Mouse (Mus musculus): ENCODE measurements at regions not wholly inside any gene's neighbourhood (a gene's known extent, or its start where the extent isn't known, plus 50 kb on each side); places are given as distances from the start of the nearest gene placed in this dataset.

- TF ChIP-seq EP300 (IDR thresholded peaks at IDR 0.05; ENCODE audit: insufficient read depth, low read depth, low read length) (no peak), CTCF (IDR thresholded peaks at IDR 0.05) (no peak), POLR2A (IDR thresholded peaks at IDR 0.05; ENCODE audit: insufficient read depth, low read depth, low read length) (no peak)
- intact Hi-C loops (cut with DNase I): no loop called here
- Histone ChIP-seq H3K79me2 (replicated peaks; ENCODE audit: control insufficient read depth, insufficient read depth, low read length) (no peaks in the 10 kb centered on the region), H3K27me3 (ENCODE audit: control insufficient read depth, insufficient read depth, low read length) (no peaks in the 10 kb centered on the region), H3K27ac (no peak overlapping the region), H3K9ac (ENCODE audit: low read depth, low read length) (no peak overlapping the region), H3K4me3 (no peak overlapping the region), H3K36me3 (ENCODE audit: control insufficient read depth, insufficient read depth, low read length) (no peaks in the 10 kb centered on the region), H3K4me1 (ENCODE audit: control insufficient read depth, insufficient read depth, low read length) (peaks cover 5% of the 10 kb centered on the region; the same call in 1 of the 2 replicates)
- DNase-seq: no peak
- 52% methylated on average over 2 of the region's 2 CpGs for WGBS
Measured at GRCm38 (mm10) chr1:35940236-35940635, 128.0 kb upstream of the Hs6st1 start.

GRCm38 (mm10) chr1:35941642-35942077 is 126.5 kb upstream of the Hs6st1 start:
- intact Hi-C loops (cut with DNase I): no loop called here
- Histone ChIP-seq H3K27ac (no peak overlapping the region), H3K79me2 (replicated peaks; ENCODE audit: control insufficient read depth, insufficient read depth, low read length) (no peaks in the 10 kb centered on the region), H3K27me3 (ENCODE audit: control insufficient read depth, insufficient read depth, low read length) (no peaks in the 10 kb centered on the region), H3K36me3 (ENCODE audit: control insufficient read depth, insufficient read depth, low read length) (no peaks in the 10 kb centered on the region), H3K9ac (ENCODE audit: low read depth, low read length) (no peak overlapping the region), H3K4me1 (ENCODE audit: control insufficient read depth, insufficient read depth, low read length) (peaks cover 2% of the 10 kb centered on the region; the same call in 1 of the 2 replicates), H3K4me3 (no peak overlapping the region)
- TF ChIP-seq POLR2A (IDR thresholded peaks at IDR 0.05; ENCODE audit: insufficient read depth, low read depth, low read length) (no peak), CTCF (IDR thresholded peaks at IDR 0.05) (no peak), EP300 (IDR thresholded peaks at IDR 0.05; ENCODE audit: insufficient read depth, low read depth, low read length) (no peak)
- DNase-seq: no peak
- 39% methylated on average over 8 of the region's 8 CpGs for WGBS

GRCm38 (mm10) chr1:35942222-35942621 is 126.0 kb upstream of the Hs6st1 start:
- TF ChIP-seq EP300 (IDR thresholded peaks at IDR 0.05; ENCODE audit: insufficient read depth, low read depth, low read length) (no peak), CTCF (IDR thresholded peaks at IDR 0.05) (no peak), POLR2A (IDR thresholded peaks at IDR 0.05; ENCODE audit: insufficient read depth, low read depth, low read length) (no peak)
- H3K36me3 ChIP-seq (ENCODE audit: control insufficient read depth, insufficient read depth, low read length): no peaks in the 10 kb centered on the region
- intact Hi-C loops (cut with DNase I): no loop called here
- H3K27ac ChIP-seq: no peak overlapping the region
- 47% methylated on average over 7 of the region's 7 CpGs for WGBS
- DNase-seq: no peak
- H3K4me3 ChIP-seq: no peak overlapping the region
- no peaks in the 10 kb centered on the region for H3K27me3 ChIP-seq (ENCODE audit: control insufficient read depth, insufficient read depth, low read length)
- no peak overlapping the region for H3K9ac ChIP-seq (ENCODE audit: low read depth, low read length)
- H3K79me2 ChIP-seq (replicated peaks; ENCODE audit: control insufficient read depth, insufficient read depth, low read length): no peaks in the 10 kb centered on the region
- peaks cover 2% of the 10 kb centered on the region; the same call in 1 of the 2 replicates for H3K4me1 ChIP-seq (ENCODE audit: control insufficient read depth, insufficient read depth, low read length)

- Histone ChIP-seq H3K4me3 (no peak overlapping the region), H3K4me1 (ENCODE audit: control insufficient read depth, insufficient read depth, low read length) (peaks cover 2% of the 10 kb centered on the region; the same call in 1 of the 2 replicates), H3K36me3 (ENCODE audit: control insufficient read depth, insufficient read depth, low read length) (no peaks in the 10 kb centered on the region), H3K27me3 (ENCODE audit: control insufficient read depth, insufficient read depth, low read length) (no peaks in the 10 kb centered on the region), H3K9ac (ENCODE audit: low read depth, low read length) (no peak overlapping the region), H3K79me2 (replicated peaks; ENCODE audit: control insufficient read depth, insufficient read depth, low read length) (no peaks in the 10 kb centered on the region), H3K27ac (no peak overlapping the region)
- intact Hi-C loops (cut with DNase I): no loop called here
- TF ChIP-seq CTCF (IDR thresholded peaks at IDR 0.05) (no peak), EP300 (IDR thresholded peaks at IDR 0.05; ENCODE audit: insufficient read depth, low read depth, low read length) (no peak), POLR2A (IDR thresholded peaks at IDR 0.05; ENCODE audit: insufficient read depth, low read depth, low read length) (no peak)
- DNase-seq: no peak
- 95% methylated on average over 7 of the region's 7 CpGs for WGBS
Measured at GRCm38 (mm10) chr1:35943800-35944199, 124.4 kb upstream of the Hs6st1 start.

- Histone ChIP-seq H3K79me2 (replicated peaks; ENCODE audit: control insufficient read depth, insufficient read depth, low read length) (no peaks in the 10 kb centered on the region), H3K27ac (no peak overlapping the region), H3K27me3 (ENCODE audit: control insufficient read depth, insufficient read depth, low read length) (no peaks in the 10 kb centered on the region), H3K9ac (ENCODE audit: low read depth, low read length) (no peak overlapping the region), H3K4me1 (ENCODE audit: control insufficient read depth, insufficient read depth, low read length) (peaks cover 2% of the 10 kb centered on the region; the same call in 1 of the 2 replicates), H3K4me3 (no peak overlapping the region), H3K36me3 (ENCODE audit: control insufficient read depth, insufficient read depth, low read length) (no peaks in the 10 kb centered on the region)
- no peak for DNase-seq
- intact Hi-C loops (cut with DNase I): no loop called here
- 83% methylated on average over 5 of the region's 5 CpGs for WGBS
- TF ChIP-seq EP300 (IDR thresholded peaks at IDR 0.05; ENCODE audit: insufficient read depth, low read depth, low read length) (no peak), POLR2A (IDR thresholded peaks at IDR 0.05; ENCODE audit: insufficient read depth, low read depth, low read length) (no peak)
Measured at GRCm38 (mm10) chr1:35944376-35944775, 123.8 kb upstream of the Hs6st1 start.

GRCm38 (mm10) chr1:35944849-35945248 is 123.4 kb upstream of the Hs6st1 start:
- intact Hi-C loops (cut with DNase I): no loop called here
- Histone ChIP-seq H3K4me1 (ENCODE audit: control insufficient read depth, insufficient read depth, low read length) (peaks cover 2% of the 10 kb centered on the region; the same call in 1 of the 2 replicates), H3K79me2 (replicated peaks; ENCODE audit: control insufficient read depth, insufficient read depth, low read length) (no peaks in the 10 kb centered on the region), H3K36me3 (ENCODE audit: control insufficient read depth, insufficient read depth, low read length) (no peaks in the 10 kb centered on the region), H3K4me3 (no peak overlapping the region), H3K27me3 (ENCODE audit: control insufficient read depth, insufficient read depth, low read length) (no peaks in the 10 kb centered on the region), H3K9ac (ENCODE audit: low read depth, low read length) (no peak overlapping the region), H3K27ac (no peak overlapping the region)
- WGBS: 78% methylated on average over 8 of the region's 8 CpGs
- TF ChIP-seq POLR2A (IDR thresholded peaks at IDR 0.05; ENCODE audit: insufficient read depth, low read depth, low read length) (no peak), EP300 (IDR thresholded peaks at IDR 0.05; ENCODE audit: insufficient read depth, low read depth, low read length) (no peak), CTCF (IDR thresholded peaks at IDR 0.05) (no peak)
- no peak for DNase-seq

Data from heart, adult 2 months (tissue).